Mouse (Mus musculus): ENCODE data around the gene Gnaz. TPM values are rescaled to one million over a fixed set of nuclear protein-coding genes. Genes with fewer than 3 reads are reported as not detected.

Gene Gnaz
- total RNA-seq, 4 experiments from 2014 or later, result 0.19 to 0.94 (median 0.37) TPM

DNA sequence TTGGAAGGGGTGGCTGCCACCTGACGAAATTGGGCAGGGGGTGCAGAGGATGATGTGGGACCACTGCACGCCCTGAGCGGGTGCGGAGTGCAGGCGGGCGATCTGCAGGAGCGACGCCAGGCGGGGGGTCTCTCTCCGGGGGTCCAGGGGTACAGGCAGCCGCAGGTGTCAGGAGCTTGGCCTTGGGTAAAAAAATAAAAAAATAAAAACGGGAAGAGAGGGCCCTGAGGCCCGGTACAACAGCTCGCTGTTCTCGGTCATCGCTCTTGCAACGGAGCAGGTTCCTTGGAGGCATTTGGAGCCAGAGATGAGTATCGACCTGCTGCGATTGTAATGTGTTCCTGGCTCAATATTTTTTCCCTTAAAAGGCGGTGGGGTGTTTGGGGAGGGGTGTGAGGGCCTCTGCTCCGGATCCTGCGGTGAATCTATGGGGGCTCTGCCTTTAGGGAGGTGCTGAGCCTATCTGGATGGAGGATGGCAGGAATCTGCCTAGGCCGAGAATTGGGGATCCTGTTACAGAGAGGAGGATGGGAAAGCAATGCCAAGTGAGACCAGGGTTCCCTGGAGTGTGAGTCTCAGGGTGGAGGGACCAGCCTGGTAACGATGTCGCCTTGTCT, 782 bp downstream of the Gnaz start:
- no peak for DNase-seq (ENCODE audit: low spot score in 2 of 2)

DNA sequence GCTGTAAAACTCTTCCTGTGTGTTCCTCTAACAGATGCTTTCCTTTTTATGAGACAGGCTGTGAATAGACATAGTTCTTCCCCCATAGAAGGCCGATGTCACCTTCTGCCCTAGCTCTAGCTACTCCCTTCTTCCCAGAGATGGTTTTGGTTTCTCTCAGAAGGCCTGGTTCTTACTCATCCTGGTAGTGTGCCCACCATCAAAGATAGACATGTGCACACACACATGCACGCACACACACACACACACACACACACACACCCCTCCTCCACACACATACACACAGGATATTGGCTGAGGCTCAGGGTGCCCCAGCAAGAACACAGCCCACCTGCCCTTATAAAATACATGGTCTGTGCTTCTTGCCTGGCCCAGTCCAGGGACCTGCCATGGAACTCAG, 2.3 kb downstream of the Gnaz start:
- no peak for DNase-seq (ENCODE audit: low spot score in 2 of 2)

DNA sequence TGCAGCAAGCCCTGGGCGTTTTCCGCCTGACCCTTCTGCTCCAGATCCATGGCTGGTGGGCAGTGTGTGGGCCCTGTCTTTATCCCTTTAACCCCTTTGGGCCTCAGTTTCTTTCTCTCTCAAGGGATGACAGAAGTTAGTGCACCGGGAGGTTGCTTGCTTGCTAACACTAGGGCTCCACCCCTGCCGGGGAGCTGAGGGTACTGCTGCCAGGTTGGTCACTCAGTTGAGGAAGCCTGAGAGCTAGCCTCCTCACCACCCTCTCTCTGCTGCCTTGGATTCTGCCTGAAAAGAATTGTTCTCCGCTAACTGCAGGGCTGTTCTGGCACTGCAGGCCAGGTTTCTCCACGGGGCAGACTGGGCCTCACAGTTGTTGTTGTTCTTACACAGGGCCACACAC, 6.0 kb downstream of the Gnaz start:
- no peak for DNase-seq (ENCODE audit: low spot score in 2 of 2)

DNA sequence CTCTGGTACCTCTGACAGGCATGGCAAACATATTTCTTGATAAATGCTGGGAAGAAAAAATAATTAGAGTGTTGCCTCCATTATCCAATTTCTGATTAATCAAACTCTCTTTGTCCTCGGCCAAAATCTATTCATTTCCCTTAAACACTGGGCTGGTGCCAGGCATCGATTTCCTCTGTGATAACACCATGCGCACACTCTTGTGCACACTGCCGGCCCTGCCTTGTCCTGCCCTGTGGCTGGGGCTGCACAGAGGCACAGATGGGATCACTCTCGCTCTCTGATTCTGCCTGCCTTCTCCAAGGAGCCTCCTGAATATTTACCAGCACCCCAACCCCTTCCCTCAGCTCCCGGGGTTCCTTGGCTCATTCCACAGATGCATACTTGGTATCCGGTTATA, 8.6 kb downstream of the Gnaz start:
- DNase-seq (ENCODE audit: low spot score in 2 of 2), result no peak

DNA sequence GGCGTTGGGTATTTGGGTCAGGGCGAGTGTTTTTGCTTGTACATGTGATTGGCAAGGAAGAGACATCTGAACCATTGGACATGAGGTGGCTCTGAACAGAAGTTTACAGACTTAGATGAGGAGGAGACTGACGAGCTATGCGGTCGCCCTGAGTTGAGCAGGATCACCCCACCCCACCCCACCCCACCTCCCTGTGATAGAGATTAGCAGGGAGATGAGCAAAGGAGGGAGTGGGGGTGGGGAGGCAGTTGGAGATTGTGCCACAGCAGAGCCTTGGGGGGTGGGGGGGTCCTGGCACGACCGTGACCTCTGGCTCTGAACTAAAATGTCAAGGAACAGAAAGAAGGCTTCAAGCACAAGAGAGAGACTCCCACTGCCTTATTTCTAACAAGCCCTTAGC, 9.5 kb downstream of the Gnaz start:
- no peak for DNase-seq (ENCODE audit: low spot score in 2 of 2)

DNA sequence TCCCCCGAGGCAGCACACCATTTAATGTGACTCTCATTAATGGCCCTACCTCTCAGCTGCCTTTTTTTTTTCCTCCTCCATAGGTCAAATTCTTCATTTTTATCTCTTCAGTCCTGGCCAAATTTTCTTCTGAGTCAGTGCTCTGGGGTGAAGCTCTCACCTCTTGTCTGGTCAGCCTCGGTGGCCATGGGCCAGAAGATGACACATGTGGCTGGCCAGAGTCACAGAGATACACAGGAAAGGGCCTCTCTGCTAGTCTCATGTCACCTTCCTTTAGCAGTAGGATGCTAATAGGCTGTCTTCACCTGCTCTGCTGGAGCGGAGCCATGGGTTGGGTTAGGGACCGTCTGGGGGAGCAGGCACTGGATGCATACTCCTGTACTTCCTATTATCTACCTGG, 11.1 kb downstream of the Gnaz start:
- DNase-seq (ENCODE audit: low spot score in 2 of 2), result no peak

DNA sequence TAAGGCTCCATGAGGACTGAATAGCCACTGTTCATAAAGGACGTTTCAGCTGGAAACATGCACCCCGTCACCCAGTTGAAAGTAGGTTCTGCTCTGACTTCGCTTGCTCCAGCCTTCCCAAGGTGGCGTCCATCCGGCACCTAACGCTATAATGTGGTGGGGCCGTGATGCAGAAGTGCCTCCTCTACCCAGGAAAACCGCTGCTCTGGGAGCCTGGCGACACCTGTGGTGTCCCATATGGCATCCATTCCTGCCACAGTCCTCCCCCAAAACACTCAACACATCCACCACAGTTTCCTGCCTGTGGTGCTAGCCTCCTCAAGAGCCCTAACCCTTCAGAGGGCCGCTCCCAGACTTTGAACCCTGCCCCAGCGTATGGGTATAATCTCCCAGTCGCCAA, 14.2 kb downstream of the Gnaz start:
- DNase-seq (ENCODE audit: low spot score in 2 of 2), result no peak

DNA sequence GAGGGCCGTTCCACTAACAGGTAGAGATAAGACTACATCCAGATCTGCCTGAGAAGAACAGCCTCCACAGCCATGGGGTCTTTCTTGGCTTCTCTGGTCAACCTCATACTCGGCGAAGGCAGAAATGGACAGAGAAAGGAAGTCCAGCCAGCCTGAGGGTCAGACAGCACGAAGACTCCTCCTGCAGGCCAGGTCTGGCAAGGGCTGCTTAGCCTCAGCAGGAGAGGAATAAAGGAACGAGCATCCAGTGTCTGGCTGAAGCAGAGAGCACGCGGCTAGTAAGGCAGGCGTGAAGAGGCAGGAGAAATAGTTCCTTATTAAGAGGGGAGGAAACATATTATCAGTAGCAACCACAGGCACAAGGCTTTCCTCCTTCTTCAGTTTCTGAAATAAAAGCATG, 16.2 kb downstream of the Gnaz start:
- no peak for DNase-seq (ENCODE audit: low spot score in 2 of 2)

DNA sequence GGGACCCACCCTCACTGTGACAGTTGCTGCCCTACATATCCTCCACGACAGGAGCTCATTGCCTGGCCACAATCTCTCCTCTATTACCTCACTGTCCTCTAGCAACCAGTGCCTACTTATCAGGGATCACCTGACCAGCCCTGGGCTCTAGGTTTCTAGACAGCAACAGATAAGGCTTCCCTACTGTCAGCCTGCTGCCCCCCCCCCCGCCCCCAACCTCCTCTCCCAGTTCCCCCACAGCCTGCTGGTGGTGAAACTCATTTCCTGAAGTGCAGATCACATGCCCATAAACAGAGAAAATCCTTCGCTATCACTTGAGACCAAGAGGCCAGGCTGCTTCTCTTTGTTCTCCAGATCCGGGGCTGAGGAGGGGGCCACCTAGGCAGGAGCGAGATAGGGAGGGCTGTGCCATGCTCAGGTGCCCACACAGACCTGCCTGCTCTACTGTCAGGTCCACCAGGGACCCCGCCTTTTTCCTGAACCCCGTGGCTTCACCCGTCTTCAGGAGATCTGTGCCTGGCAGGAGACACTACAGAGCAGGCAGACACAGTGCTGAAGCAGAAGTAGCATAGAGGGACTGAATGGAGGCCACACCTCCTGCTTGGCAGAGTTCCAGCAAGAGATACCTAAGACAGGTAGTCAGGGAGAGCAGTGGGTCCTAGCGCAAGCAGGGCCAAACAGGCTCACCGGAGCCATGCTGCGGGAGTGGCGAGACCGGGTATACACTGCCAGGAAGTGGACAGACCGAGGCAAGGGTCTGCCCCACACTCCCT, 20.9 kb downstream of the Gnaz start:
- no peak for DNase-seq (ENCODE audit: low spot score in 2 of 2)

DNA sequence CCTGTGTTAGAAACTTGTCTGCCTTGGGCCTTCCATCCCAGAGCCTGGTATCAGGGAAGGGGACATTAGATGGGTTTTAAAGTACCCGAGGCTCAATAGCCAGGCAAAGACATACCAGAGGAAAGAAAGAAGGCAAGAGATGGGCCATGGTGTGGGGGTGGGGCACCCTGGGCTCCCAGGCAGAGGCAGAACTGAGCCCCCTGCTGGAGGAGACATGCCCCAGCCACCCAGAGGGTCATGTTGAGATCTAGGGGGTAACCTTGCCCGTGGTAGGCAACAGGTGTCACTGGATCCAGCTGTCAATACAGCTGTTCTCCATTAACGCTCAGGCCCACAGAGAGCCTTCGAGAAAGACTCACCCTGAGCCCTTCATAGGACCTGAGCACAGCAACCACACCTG, 22.8 kb downstream of the Gnaz start:
- no peak for DNase-seq (ENCODE audit: low spot score in 2 of 2)

DNA sequence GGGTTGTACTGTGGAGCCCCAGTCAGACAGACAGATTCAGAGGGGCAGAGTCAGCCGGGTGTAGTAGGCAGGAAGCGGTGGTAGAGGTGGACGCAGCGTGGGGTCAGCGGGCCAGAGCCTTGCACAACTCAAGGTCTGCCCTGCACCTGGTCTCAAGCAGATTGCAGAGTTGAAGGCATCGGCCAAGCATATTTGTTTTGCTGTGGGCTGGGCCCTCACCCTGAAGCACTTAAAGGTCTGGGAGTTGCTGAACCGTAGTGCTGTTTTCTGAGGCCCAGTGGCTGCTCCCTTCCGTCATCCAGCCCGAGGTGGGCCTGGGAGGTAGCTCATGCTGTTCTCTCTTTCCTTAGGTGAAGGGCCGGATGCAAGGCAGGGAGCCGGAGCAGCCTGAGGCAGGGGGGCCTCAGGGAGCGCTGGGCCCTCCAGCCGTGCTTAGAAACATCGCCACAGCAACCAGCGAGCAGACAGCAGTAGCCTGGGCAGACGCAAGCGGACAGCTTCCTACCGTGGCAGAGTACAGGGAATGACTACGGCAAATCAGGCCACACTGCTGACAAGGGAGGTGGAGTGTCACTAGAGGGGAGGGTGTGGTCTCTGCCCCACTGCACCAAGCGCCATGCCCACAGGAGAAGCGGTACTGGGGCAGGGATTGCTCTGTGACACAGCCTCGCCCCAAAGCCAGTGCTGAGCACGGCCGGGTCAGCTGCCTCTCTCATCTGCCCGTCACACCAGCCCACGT, 23.8 kb downstream of the Gnaz start:
- DNase-seq (ENCODE audit: low spot score in 2 of 2), result no peak

DNA sequence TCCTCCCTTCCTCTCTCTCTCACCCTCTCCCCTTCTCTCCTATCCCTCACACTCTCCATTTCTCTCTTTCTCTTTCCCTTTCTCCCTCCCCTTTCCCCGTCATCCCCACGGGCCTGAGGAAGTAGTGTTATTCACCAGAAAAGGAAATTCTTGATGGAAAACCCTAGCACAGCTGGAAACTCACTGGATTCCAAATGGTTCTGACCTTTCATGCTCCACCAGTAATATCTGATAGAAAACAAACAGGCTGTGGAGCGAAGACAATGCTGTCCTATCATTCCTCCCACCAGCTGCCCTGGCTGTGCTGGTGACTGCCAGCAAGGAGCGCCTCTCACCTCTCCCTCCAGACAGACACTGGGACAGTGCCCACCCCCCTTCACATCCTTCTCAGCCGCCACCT, 27.9 kb downstream of the Gnaz start:
- DNase-seq (ENCODE audit: low spot score in 2 of 2), result no peak

DNA sequence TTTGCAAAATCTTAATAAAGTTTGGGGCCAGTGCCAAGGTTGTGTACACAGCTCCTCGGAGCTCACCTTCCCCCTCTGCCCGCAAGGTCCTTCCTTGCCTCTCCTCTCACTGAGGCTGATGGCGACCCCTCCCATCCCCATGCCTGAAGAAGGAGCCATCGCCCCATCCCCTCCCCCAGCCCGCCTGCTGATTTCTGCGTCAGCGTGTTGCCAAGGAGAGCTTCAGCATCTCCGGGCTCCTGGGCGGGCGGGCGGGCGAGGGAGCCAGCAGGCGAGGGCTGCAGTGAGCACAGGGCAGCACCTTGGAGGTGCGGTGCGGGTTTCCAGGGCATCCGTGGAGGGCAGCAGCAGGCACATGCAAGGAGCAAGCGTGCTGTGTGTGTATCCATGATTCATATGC, 28.4 kb downstream of the Gnaz start:
- no peak for DNase-seq (ENCODE audit: low spot score in 2 of 2)

DNA sequence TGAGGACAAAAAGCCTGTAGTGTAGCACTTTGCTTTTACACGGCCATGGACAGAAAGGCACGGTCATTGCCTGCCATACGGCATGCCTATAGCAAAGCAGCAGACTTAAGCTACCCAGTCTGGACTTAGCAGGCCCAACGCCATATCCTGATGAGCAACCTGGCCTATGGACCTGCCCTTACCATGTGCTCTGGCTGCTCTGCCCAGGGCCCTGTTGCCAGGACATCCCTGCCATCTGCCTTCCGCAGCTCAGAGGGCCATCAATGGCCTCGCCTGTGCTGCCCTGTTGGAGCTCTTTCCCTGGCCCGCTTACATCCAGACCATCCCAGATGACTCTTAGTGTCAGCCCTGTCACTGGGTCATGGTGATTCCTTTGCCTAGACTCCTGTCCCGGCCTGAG, 34.4 kb downstream of the Gnaz start:
- no peak for DNase-seq (ENCODE audit: low spot score in 2 of 2)

DNA sequence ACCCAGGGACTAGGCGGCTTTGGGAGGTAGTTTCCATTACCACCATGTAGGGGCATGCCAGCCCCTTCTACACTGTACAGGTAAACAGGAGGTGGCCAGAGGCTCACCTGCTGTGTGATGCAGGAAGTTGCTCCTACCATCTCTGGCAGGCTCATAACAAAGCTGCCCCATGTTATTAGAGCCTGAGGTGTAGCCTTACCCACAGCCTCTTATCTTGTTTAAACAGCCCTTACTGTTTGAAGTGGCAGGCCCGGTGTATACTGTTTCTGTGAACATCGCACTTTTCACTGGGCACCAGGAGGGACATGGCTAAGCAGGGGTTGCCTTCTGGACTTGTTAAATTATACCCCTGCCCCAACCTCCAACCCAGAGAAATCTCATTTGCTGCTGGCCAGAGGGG, 37.1 kb downstream of the Gnaz start:
- DNase-seq (ENCODE audit: low spot score in 2 of 2), result no peak

DNA sequence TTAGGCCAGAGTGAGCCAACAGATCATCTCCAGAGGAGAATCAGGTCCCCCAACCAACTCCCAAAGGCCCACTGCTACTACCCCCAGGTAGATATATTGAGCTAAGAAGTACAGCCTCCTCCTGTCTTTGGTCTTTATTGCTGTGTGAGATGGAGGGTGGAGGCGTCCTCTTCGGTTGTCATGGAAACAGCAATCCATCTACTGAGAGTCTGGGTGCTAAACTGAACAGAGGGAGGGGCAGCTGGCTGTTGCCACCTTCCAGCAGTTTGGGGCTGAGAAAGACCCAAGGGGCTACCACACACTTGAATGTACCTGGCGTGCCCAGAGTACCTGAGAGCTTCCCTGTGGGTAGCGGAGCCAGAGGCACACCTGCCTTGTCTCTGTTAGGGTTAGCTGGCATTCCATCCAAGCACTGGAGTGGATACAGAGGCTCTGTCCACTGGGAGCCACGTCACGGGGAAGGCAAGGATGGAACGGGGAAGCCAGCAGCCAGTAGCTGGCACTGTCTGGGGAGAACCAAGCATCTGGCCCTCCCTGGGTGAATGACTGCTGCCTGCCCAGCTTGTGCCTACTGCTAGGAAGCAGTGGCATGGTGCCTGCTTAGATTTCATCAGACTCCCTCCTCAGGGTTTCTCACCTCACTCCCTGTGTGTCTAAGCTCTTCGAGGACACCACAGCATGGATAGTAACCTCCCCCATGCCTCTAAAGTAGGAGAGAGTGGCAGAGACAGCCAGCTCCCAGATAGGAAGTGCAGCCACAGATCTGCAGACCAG, 40.1 kb downstream of the Gnaz start:
- no peak for DNase-seq (ENCODE audit: low spot score in 2 of 2)

DNA sequence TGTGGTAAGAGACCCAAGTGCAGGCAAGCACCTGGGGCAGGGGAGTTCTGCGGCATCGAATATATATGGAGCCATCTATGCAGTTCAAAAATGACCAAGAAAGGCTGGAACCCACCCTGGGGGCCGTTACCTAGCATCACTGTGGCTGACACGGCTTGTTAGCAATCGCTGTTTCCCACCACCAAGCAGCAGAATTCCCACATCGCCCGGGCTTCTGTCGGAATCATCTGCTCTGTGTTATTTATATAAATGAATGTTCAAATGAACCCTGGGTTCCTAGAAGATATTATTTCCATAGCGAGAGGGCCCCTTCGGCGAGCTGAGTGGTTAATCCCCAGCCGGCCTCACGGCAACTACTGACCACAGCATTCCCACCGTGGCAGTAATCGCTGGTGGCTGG, 43.7 kb downstream of the Gnaz start:
- DNase-seq (ENCODE audit: low spot score in 2 of 2), result no peak

DNA sequence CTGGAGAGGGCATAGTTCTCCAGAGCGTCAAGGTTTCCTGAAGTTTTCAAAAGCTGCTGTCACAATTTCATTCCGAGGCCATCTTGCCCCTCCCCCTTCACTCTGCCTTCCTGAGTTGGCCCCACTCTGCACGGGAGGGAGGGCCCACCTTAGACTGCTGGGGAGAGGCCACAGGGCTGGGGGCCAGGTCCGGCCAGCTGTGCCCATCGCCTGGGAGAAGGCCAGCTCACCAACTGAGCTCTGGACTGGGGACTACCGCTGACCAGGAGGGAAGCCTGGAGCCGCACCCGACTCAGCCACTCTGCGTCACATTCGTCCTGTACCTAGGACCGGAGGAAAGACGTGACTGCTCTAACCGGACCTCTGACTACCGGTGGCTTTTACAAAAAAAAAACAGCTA, 48.5 kb downstream of the Gnaz start:
- no peak for DNase-seq (ENCODE audit: low spot score in 2 of 2)

DNA sequence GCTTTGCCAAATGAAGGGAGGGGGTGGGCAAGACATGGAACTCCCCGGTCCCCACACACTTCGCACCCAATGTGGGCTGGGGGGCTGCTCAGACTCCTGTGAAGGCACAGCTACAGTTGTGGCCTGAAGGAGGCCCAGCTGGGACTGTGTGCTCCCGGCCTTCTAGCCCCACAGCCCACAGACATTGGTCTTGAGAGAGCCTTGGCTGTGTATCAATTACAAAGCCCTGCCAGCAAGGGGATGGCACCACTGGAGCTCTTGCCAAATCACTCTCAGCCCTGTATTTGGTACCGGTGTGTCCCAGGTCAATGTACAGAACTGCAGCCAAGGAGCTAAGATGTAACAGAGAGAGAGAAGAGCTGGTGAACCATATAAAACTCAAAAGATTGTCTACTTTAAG, 49.5 kb downstream of the Gnaz start:
- no peak for DNase-seq (ENCODE audit: low spot score in 2 of 2)

DNA sequence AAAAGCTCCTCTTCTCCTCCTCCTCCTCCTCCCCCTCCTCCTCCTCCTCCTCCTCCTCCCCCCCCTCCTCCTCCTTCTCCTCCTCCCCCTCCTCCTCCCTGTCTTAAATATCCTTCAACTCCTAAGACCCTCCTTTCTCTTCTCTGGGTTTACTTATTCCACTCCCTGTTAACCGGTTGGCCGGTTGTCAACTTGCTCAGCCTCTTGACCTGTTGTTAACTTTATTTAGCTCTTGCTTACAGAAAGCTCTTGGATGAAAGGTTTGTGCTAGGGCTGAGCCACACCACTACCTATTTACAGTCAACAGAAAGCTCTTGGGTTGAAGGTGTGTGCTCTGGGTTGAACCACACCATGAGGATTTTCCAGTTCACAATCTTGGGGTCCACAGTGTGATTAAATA, 53.3 kb downstream of the Gnaz start:
- no peak for DNase-seq (ENCODE audit: low spot score in 2 of 2)

DNA sequence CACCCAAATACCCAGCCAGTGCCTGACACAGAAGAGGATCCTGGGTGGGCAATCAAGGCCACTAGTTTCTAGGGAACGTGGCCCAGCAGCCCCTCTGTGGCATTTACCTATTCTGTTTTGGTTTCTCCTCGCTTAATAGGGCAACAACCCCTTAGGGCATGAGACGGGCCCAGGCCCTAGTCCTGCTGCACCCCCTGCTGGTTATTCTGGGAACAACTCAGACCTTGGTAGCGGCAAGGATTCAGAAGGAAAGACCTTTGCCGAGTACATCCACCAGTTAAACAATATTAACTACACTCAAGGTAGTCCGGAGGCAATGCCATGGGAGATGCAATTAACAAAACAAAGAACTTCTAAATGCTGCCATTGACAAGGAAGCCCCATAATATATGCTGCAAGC, 54.2 kb downstream of the Gnaz start:
- peak; percentile 39 to 45 for DNase-seq (ENCODE audit: low spot score in 2 of 2)

DNA sequence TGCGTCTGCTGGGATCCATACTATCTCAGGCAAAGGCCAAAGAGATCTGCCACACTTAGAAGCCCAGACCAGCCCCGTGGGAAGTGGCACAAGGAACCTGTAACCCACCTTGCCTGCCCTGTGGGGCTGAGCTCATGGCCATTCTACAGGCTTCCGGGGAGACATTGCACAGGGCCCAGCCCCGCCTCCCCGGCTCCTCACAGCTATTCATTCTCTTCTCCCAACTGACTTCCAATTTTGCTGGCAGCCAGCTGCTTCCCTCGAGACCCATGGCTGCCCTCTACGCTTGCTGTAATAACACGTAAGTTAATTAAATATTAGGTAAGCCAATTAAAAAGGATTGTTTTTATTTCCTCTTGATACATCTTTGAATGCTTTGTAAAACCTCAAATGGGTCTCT, 59.5 kb downstream of the Gnaz start:
- no peak for DNase-seq (ENCODE audit: low spot score in 2 of 2)
